Mouse (Mus musculus) liver, adult (tissue): ENCODE results near the gene Csmd2.

Experiments
- GATA4 ChIP-seq: IDR thresholded peaks from 2 replicates; pipeline ENCODE4 v1.6.1; 2014; ENCODE audit warnings: mild to moderate bottlenecking, low read length; ENCODE audit not compliant: insufficient replicate concordance

The Csmd2 gene

GRCm38 (mm10) chr4:128116331-128116730 lies 128.7 kb downstream of the Csmd2 start:
- TF ChIP-seq GATA4: no peak

GRCm38 (mm10) chr4:128123281-128123680 lies 135.6 kb downstream of the Csmd2 start:
- no peak for TF ChIP-seq GATA4

GRCm38 (mm10) chr4:128124738-128125137 lies 137.1 kb downstream of the Csmd2 start:
- no peak for TF ChIP-seq GATA4

DNA sequence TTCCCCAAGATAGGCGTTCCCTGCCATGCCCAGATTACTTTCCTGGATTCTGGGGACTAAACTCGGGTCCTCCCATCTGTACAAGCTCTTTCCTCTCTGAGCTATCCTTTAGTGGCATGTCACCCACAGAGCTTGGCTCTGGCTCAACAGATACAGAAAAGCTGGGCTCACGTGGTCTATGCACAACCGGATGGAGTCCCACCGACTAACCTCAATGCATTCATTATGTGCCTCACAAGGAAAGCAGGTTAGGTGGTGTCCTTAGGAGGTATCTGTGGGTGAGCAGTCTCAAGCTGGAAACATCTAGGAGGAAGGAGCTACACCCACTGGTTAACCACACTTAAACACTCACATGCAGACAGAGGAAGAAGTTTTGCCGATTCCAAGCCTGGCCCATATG lies 140.9 kb downstream of the Csmd2 start:
- TF ChIP-seq GATA4: no peak

DNA sequence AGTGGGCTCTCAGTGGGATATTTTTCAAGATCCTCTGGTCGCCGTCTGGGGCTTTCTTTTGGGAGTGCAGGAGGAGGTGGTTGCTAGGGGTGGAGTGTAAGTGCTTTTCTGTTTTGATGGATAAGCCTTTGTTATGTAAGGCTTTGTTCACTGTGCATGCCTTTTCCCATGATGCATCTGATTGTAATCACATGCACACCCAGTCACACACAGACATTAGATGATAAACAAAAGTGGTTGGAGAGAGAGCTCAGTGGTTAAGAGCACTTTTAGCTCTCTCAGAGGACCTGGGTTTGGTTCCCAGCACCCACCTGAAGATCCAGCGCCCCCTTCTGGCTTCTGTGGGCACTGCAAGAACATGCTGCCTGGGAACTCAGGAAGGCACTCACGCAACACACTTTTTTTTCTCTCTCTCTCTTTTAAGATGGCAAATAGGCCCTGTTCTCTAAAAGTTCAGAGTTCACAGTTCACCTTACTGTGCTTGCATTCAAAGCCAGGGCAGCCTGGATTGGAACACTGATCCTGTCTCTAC lies 143.0 kb downstream of the Csmd2 start:
- TF ChIP-seq GATA4: no peak

DNA sequence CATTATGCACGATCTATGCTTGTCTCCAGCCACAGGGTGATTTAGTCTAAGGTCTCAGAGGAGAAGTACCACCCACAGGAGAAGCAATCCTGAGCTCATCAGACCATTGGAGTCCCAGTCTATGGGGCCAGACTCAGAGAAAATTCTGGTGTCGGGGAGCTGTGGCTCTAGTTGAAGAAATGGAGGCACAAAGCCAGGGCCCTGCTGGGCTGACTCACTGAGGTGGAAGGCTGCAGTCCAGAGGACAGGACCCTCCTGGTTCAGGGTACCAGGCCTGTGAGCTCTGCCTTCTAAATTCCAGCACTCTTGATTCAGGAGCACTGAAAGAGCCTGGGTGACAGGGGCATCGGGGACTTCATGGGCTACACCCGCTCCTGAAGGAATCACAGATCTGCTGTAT lies 144.0 kb downstream of the Csmd2 start:
- no peak for TF ChIP-seq GATA4

- no peak for TF ChIP-seq GATA4
Observed at GRCm38 (mm10) chr4:128132876-128133646, 145.4 kb downstream of the Csmd2 start.

- no peak for TF ChIP-seq GATA4
Observed at GRCm38 (mm10) chr4:128134348-128134994, 146.8 kb downstream of the Csmd2 start.

DNA sequence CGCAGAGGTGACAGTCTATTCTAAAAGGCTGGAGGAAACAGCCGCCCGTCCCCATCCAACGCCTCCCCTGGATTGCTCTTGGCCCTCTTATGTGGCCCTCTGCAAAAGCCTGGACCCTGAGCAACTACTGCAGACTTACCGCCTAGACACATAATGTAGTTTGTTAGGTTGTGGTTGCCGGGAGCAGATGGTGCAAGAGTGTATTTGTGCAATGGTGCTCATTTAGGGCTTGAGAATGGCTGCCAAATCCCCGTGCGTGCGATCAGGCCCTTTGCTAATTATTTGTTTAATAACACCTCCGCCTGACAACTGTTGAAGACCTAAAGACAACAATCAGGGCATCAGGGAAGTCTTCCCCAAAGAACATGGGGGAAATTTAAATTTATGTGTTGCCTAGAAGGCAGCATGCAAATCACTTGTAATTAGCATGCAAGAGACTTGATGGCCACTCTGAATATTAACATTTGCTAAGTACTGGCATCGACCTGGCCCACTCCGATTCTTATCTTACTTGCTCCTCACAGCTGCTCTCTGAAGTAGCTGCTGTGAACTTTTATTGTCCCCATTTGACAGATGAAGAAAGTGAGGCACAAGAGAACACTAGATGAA lies 147.5 kb downstream of the Csmd2 start:
- no peak for TF ChIP-seq GATA4

GRCm38 (mm10) chr4:128139991-128140390 lies 152.3 kb downstream of the Csmd2 start:
- no peak for TF ChIP-seq GATA4

- TF ChIP-seq GATA4: no peak
Observed at GRCm38 (mm10) chr4:128141161-128142101, 153.8 kb downstream of the Csmd2 start.

DNA sequence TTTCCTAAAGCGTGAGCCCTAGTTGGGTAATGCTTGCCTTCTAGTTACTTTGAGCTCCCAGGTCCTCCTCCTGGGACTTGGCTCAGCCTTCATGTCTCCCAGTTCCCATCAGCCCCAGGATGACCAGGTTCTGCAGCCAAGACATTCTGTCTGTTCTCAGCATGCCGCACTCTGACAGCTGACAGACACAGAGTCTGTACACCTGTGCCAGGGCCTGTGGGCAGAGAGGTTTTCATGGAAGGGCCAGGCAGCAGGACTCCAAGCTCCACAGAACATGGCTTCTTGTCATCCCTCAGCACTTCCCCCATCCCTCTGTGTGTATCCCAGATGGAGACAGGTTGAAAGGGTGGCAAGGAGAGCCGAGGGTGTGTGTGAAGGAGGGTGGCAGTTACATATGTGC lies 154.6 kb downstream of the Csmd2 start:
- no peak for TF ChIP-seq GATA4

- no peak for TF ChIP-seq GATA4
Observed at GRCm38 (mm10) chr4:128143147-128143546, 155.5 kb downstream of the Csmd2 start.

DNA sequence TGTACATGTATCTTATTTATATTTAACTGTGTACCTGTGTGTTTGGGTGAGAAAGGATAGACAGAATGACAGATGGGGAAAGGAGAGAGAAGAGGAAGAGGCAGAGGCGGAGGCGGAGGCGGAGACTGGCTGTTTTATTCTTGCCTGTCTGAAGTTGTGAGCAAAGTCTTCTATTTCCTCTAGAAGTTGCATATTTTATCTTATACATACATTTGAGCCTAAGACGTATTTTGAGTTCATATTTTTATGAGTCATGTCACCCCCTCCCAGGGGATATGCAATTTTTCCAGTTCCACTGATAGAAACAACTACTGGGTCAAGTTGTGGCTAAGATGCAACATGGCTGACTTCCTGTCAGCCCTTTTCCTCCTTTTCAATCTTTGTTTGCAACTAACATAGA lies 161.9 kb downstream of the Csmd2 start:
- TF ChIP-seq GATA4: no peak

DNA sequence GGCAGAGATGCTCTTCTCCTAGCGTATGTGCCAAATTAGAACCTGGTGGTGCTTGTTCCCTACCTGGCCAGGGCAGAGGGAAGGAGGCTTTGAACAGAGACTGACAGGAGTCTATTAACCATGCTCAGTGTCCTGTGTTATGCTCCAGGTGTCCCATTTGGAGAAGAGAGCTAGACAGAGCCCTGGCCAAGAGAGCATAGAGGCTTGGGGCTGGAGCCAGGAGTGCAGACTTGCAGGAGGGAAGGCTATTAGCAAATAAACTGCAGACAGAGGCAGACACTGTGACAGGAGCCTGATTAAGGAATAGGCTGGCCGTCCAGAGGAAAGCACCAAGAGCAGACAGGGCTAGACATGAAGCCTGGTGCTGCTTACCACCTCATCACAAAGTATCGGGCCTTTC lies 164.4 kb downstream of the Csmd2 start:
- no peak for TF ChIP-seq GATA4
